Mouse (Mus musculus) neural tube, embryonic 12.5 days (tissue): ENCODE data around the gene Dnal4. TPM values are rescaled to one million over a fixed set of nuclear protein-coding genes. Genes with fewer than 3 reads are reported as not detected.

Source experiments
- ATAC-seq: fragments of 200-750 bp; cut with Nextera tagmentation; 2 replicates; pipeline ENCODE4 v1.8.0; 2017; ENCODE audit warnings: low read depth, mild to moderate bottlenecking, moderate TSS enrichment, moderate library complexity; ENCODE audit not compliant: low FRiP score
- H3K27ac ChIP-seq: fragments of 300-500 bp; sonication (generic); 2 replicates; pipeline ENCODE4 v1.5.1; 2016
- H3K27me3 ChIP-seq: fragments of 300-500 bp; sonication (generic); replicated peaks from 2 replicates; pipeline ENCODE4 v1.6.1; 2016; ENCODE audit warnings: mild to moderate bottlenecking
- H3K36me3 ChIP-seq: fragments of 300-500 bp; sonication (generic); 2 replicates; pipeline ENCODE4 v1.6.1; 2016; ENCODE audit warnings: mild to moderate bottlenecking
- H3K4me1 ChIP-seq: fragments of 300-500 bp; sonication (generic); 2 replicates; pipeline ENCODE4 v1.6.1; 2016
- H3K4me2 ChIP-seq: fragments of 300-500 bp; sonication (generic); replicated peaks from 2 replicates; pipeline ENCODE4 v1.6.1; 2016; ENCODE audit warnings: mild to moderate bottlenecking
- H3K4me3 ChIP-seq: fragments of 300-500 bp; sonication (generic); 2 replicates; pipeline ENCODE4 v1.5.1; 2016
- H3K9ac ChIP-seq: fragments of 300-500 bp; sonication (generic); 2 replicates; pipeline ENCODE4 v1.6.1; 2016; ENCODE audit warnings: mild to moderate bottlenecking
- H3K9me3 ChIP-seq: fragments of 300-500 bp; sonication (generic); 2 replicates; pipeline ENCODE4 v1.6.1; 2016; ENCODE audit warnings: mild to moderate bottlenecking
- WGBS: fragments of 180-500 bp; shearing (Covaris S2); methylation state at CpG from one replicate; pipeline ENCODE4 v1.1.7; 2016; 5-methylcytosine and 5-hydroxymethylcytosine counted together
- polyA plus RNA-seq: library from polyadenylated mRNA; unstranded; fragments of >200 nt; fragmentation: Nextera tagmentation; extraction: Ambion mirVana; gene quantifications from 2 replicates; pipeline ENCODE4 v1.2.1, GENCODE M21; 2016

Gene Dnal4
- polyA plus RNA-seq, 1 experiment from 2014 or later, result 73.1 TPM

- H3K4me3 ChIP-seq, result no peak overlapping the region
- no peak for ATAC-seq
- H3K9me3 ChIP-seq, result no peaks in the 10 kb centered on the region
- H3K4me2 ChIP-seq, result no peak overlapping the region
- 91% methylated on average over 12 of the region's 12 CpGs for WGBS
- H3K27me3 ChIP-seq, result peaks cover 17% of the 10 kb centered on the region
- 0 out of 2 replicates have a peak, but pooled peaks cover 6% of the 10 kb centered on the region for H3K4me1 ChIP-seq
- no peak overlapping the region for H3K9ac ChIP-seq
- no peaks in the 10 kb centered on the region for H3K36me3 ChIP-seq
- H3K27ac ChIP-seq, result no peak overlapping the region
These were observed 18.6 kb upstream of the Dnal4 start for GRCm38 (mm10) chr15:79796256-79796655.

GRCm38 (mm10) chr15:79794173-79794572 lies 16.5 kb upstream of the Dnal4 start:
- 37% methylated on average over 20 of the region's 20 CpGs for WGBS
- Histone ChIP-seq H3K27me3 (peaks cover 23% of the 10 kb centered on the region), H3K9me3 (no peaks in the 10 kb centered on the region), H3K9ac (0 out of 2 replicates have a peak overlapping the region, but pooled peaks have one; percentile 17), H3K4me1 (0 out of 2 replicates have a peak, but pooled peaks cover 3% of the 10 kb centered on the region), H3K4me3 (no peak overlapping the region), H3K27ac (no peak overlapping the region), H3K36me3 (no peaks in the 10 kb centered on the region), H3K4me2 (no peak overlapping the region)
- no peak for ATAC-seq

GRCm38 (mm10) chr15:79793076-79793475 lies 15.4 kb upstream of the Dnal4 start:
- Histone ChIP-seq H3K27ac (no peak overlapping the region), H3K4me2 (no peak overlapping the region), H3K27me3 (peaks cover 23% of the 10 kb centered on the region), H3K9ac (no peak overlapping the region), H3K4me3 (no peak overlapping the region), H3K36me3 (no peaks in the 10 kb centered on the region), H3K4me1 (peaks cover 6% of the 10 kb centered on the region; the same call in 1 of the 2 replicates), H3K9me3 (no peaks in the 10 kb centered on the region)
- 94% methylated on average over 9 of the region's 9 CpGs for WGBS
- no peak for ATAC-seq

GRCm38 (mm10) chr15:79792455-79792854 lies 14.8 kb upstream of the Dnal4 start:
- ATAC-seq, result no peak
- Histone ChIP-seq H3K9me3 (no peaks in the 10 kb centered on the region), H3K36me3 (no peaks in the 10 kb centered on the region), H3K27me3 (peaks cover 23% of the 10 kb centered on the region), H3K4me2 (peak overlapping the region; percentile 29; the same call in 1 of the 2 replicates), H3K4me3 (no peak overlapping the region), H3K9ac (no peak overlapping the region), H3K27ac (no peak overlapping the region), H3K4me1 (peaks cover 12% of the 10 kb centered on the region; the same call in 1 of the 2 replicates)
- WGBS, result 20% methylated on average over 19 of the region's 19 CpGs

GRCm38 (mm10) chr15:79791502-79791901 lies 13.9 kb upstream of the Dnal4 start:
- no peak for ATAC-seq
- 4% methylated on average over 12 of the region's 12 CpGs for WGBS
- H3K27me3 ChIP-seq, result peaks cover 23% of the 10 kb centered on the region

GRCm38 (mm10) chr15:79790905-79791304 lies 13.3 kb upstream of the Dnal4 start:
- no peaks in the 10 kb centered on the region for H3K36me3 ChIP-seq
- H3K4me1 ChIP-seq, result peaks cover 14% of the 10 kb centered on the region; the same call in 1 of the 2 replicates
- H3K9ac ChIP-seq, result no peak overlapping the region
- H3K4me3 ChIP-seq, result no peak overlapping the region
- no peaks in the 10 kb centered on the region for H3K9me3 ChIP-seq
- ATAC-seq, result no peak
- peaks cover 23% of the 10 kb centered on the region for H3K27me3 ChIP-seq
- no peak overlapping the region for H3K4me2 ChIP-seq
- no peak overlapping the region for H3K27ac ChIP-seq
- 84% methylated on average over 6 of the region's 6 CpGs for WGBS

More at GRCm38 (mm10) chr15:79791502-79791901, 13.9 kb upstream of the Dnal4 start:
- H3K4me2 ChIP-seq, result no peak overlapping the region
- H3K27ac ChIP-seq, result no peak overlapping the region
- no peak overlapping the region for H3K4me3 ChIP-seq
- H3K9ac ChIP-seq, result no peak overlapping the region
- peaks cover 14% of the 10 kb centered on the region; the same call in 1 of the 2 replicates for H3K4me1 ChIP-seq
- no peaks in the 10 kb centered on the region for H3K9me3 ChIP-seq
- H3K36me3 ChIP-seq, result no peaks in the 10 kb centered on the region

GRCm38 (mm10) chr15:79790111-79790510 lies 12.5 kb upstream of the Dnal4 start:
- no peak for ATAC-seq
- Histone ChIP-seq H3K4me3 (no peak overlapping the region), H3K9ac (no peak overlapping the region), H3K27me3 (peaks cover 23% of the 10 kb centered on the region), H3K36me3 (no peaks in the 10 kb centered on the region), H3K4me2 (no peak overlapping the region), H3K9me3 (no peaks in the 10 kb centered on the region), H3K27ac (no peak overlapping the region), H3K4me1 (peaks cover 14% of the 10 kb centered on the region; the same call in 1 of the 2 replicates)
- 52% methylated on average over 8 of the region's 8 CpGs for WGBS

GRCm38 (mm10) chr15:79787815-79788214 lies 10.2 kb upstream of the Dnal4 start:
- WGBS, result 48% methylated on average over 8 of the region's 8 CpGs
- ATAC-seq, result no peak
- Histone ChIP-seq H3K9me3 (no peaks in the 10 kb centered on the region), H3K27me3 (peaks cover 13% of the 10 kb centered on the region; the same call in 1 of the 2 replicates), H3K4me1 (peaks cover 14% of the 10 kb centered on the region; the same call in 1 of the 2 replicates), H3K9ac (no peak overlapping the region), H3K4me3 (no peak overlapping the region), H3K4me2 (no peak overlapping the region), H3K27ac (no peak overlapping the region), H3K36me3 (no peaks in the 10 kb centered on the region)

- Histone ChIP-seq H3K36me3 (no peaks in the 10 kb centered on the region), H3K9ac (no peak overlapping the region), H3K4me3 (no peak overlapping the region), H3K4me2 (no peak overlapping the region), H3K9me3 (no peaks in the 10 kb centered on the region), H3K27ac (no peak overlapping the region), H3K27me3 (no peaks in the 10 kb centered on the region; the same call in 1 of the 2 replicates), H3K4me1 (peaks cover 11% of the 10 kb centered on the region; the same call in 1 of the 2 replicates)
- ATAC-seq, result no peak
- 72% methylated on average over 1 of the region's 1 CpGs for WGBS
These were observed 7.4 kb upstream of the Dnal4 start for GRCm38 (mm10) chr15:79785056-79785455.

GRCm38 (mm10) chr15:79775662-79776061 lies 2.0 kb downstream of the Dnal4 start:
- WGBS, result 76% methylated on average over 7 of the region's 7 CpGs
- Histone ChIP-seq H3K9me3 (no peaks in the 10 kb centered on the region), H3K4me3 (peak overlapping the region; percentile 11; the same call in 1 of the 2 replicates), H3K36me3 (no peaks in the 10 kb centered on the region), H3K27me3 (no peaks in the 10 kb centered on the region), H3K9ac (no peak overlapping the region), H3K4me1 (peaks cover 25% of the 10 kb centered on the region), H3K27ac (no peak overlapping the region), H3K4me2 (no peak overlapping the region)
- no peak for ATAC-seq

- Histone ChIP-seq H3K36me3 (no peaks in the 10 kb centered on the region), H3K9me3 (no peaks in the 10 kb centered on the region), H3K4me3 (peak overlapping the region; percentile 66), H3K4me2 (peak overlapping the region; percentile 79), H3K9ac (peak overlapping the region; percentile 63), H3K27me3 (no peaks in the 10 kb centered on the region), H3K4me1 (peaks cover 27% of the 10 kb centered on the region), H3K27ac (0 out of 2 replicates have a peak overlapping the region, but pooled peaks have one; percentile 12)
- WGBS, result under 1% methylated on average over 50 of the region's 50 CpGs
- ATAC-seq, result peak; percentile 96
These were observed 3.3 kb downstream of the Dnal4 start for GRCm38 (mm10) chr15:79774117-79775027.

- WGBS, result 56% methylated on average over 21 of the region's 21 CpGs
- no peaks in the 10 kb centered on the region for H3K9me3 ChIP-seq
- no peak overlapping the region for H3K4me2 ChIP-seq
- H3K4me3 ChIP-seq, result no peak overlapping the region
- ATAC-seq, result no peak
- no peak overlapping the region for H3K9ac ChIP-seq
- no peaks in the 10 kb centered on the region for H3K27me3 ChIP-seq
- no peak overlapping the region for H3K27ac ChIP-seq
- peaks cover 27% of the 10 kb centered on the region for H3K4me1 ChIP-seq
- H3K36me3 ChIP-seq, result no peaks in the 10 kb centered on the region
These were observed 6.9 kb downstream of the Dnal4 start for GRCm38 (mm10) chr15:79770629-79771240.
